Mouse (Mus musculus) monocyte, adult 59 days (primary cell): Measurements from ENCODE around the gene Abhd6. TPM values are rescaled to one million over a fixed set of nuclear protein-coding genes. Genes with fewer than 3 reads are reported as not detected.

Experiments
- total RNA-seq, 2 experiments: library from RNA; stranded (reverse); gene quantifications; one replicate each; pipeline ENCODE4 v1.2.4; 2023

The Abhd6 gene
- total RNA-seq = 1 to 10 TPM; 2.2 to 2.5 TPM

GRCm38 (mm10) chr14:8002432-8003092 lies at the start of gene Abhd6:
Abhd6 (plus strand) TSS chr14:8002902.

GRCm38 (mm10) chr14:7957049-7957448 lies 45.7 kb upstream of the Abhd6 start, which contains the start of gene Gm45521:
Gm45521 (plus strand) TSS chr14:7957288.

GRCm38 (mm10) chr14:7994271-7994767 lies 8.4 kb upstream of the Abhd6 start, which contains the start of gene Dnase1l3:
Dnase1l3 (minus strand) TSS chr14:7994573.

GRCm38 (mm10) chr14:8080165-8080679 lies 77.5 kb downstream of the Abhd6 start, which contains the start of gene Rpp14:
Rpp14 (plus strand) TSS chr14:8080367.

GRCm38 (mm10) chr14:8097978-8098686 lies 95.4 kb downstream of the Abhd6 start, which contains the start of gene Pxk:
Pxk (plus strand) TSS chr14:8098211.

Other genes with a start within 250 kb of the Abhd6 start
- gene Gm26661, start 211.3 kb upstream of the Abhd6 start, total RNA-seq = not detected
- gene Flnb, start 184.9 kb upstream of the Abhd6 start, total RNA-seq = 10 to 100 TPM; 22.0 to 22.7 TPM
- not detected for gene Gm45521, start 45.6 kb upstream of the Abhd6 start, total RNA-seq
- gene Dnase1l3, start 8.3 kb upstream of the Abhd6 start, total RNA-seq = 10 to 100 TPM; 24.5 to 30.4 TPM
- gene Rpp14, start 77.5 kb downstream of the Abhd6 start, total RNA-seq = 10 to 100 TPM; 12.7 to 12.9 TPM
- 10 to 100 TPM; 43.4 to 52.1 TPM for gene Pxk, start 95.3 kb downstream of the Abhd6 start, total RNA-seq
- 100 to 1,000 TPM; 130 to 136 TPM for gene Pdhb, start 170.1 kb downstream of the Abhd6 start, total RNA-seq
- gene Kctd6, start 211.2 kb downstream of the Abhd6 start, total RNA-seq = 10 to 100 TPM; 23.7 to 28.7 TPM